Mouse (Mus musculus) midbrain, embryonic 16.5 days (tissue): ENCODE data around the gene Usmg5. TPM values are rescaled to one million over a fixed set of nuclear protein-coding genes. Genes with fewer than 3 reads are reported as not detected.

Experiments used
- ATAC-seq: fragments of 200-750 bp; cut with Nextera tagmentation; 2 replicates; pipeline ENCODE4 v1.8.0; 2017; ENCODE audit warnings: moderate TSS enrichment
- H3K27ac ChIP-seq: fragments of 300-500 bp; sonication (generic); 2 replicates; pipeline ENCODE4 v1.5.1; 2014; ENCODE audit warnings: mild to moderate bottlenecking, low read length, mixed read lengths
- H3K27me3 ChIP-seq: fragments of 300-500 bp; sonication (generic); 2 replicates; pipeline ENCODE4 v1.6.1; 2014; ENCODE audit warnings: low read depth, low read length, mixed read lengths; ENCODE audit not compliant: control insufficient read depth, insufficient read depth
- H3K36me3 ChIP-seq: fragments of 300-500 bp; sonication (generic); 2 replicates; pipeline ENCODE4 v1.6.1; 2014; ENCODE audit warnings: mild to moderate bottlenecking, low read length, moderate library complexity, mixed read lengths; ENCODE audit not compliant: control insufficient read depth, insufficient read depth
- H3K4me1 ChIP-seq: fragments of 300-500 bp; sonication (generic); 2 replicates; pipeline ENCODE4 v1.6.1; 2014; ENCODE audit warnings: mild to moderate bottlenecking, low read length, mixed read lengths; ENCODE audit not compliant: control insufficient read depth, insufficient read depth
- H3K4me2 ChIP-seq: fragments of 300-500 bp; sonication (generic); 2 replicates; pipeline ENCODE4 v1.6.1; 2014; ENCODE audit warnings: mild to moderate bottlenecking, low read length, mixed read lengths
- H3K4me3 ChIP-seq: fragments of 300-500 bp; sonication (generic); 2 replicates; pipeline ENCODE4 v1.5.1; 2014; ENCODE audit warnings: low read depth, mild to moderate bottlenecking, low read length, moderate library complexity, mixed read lengths
- H3K9ac ChIP-seq: fragments of 300-500 bp; sonication (generic); 2 replicates; pipeline ENCODE4 v1.6.1; 2014; ENCODE audit warnings: low read depth, low read length, mixed read lengths
- H3K9me3 ChIP-seq: fragments of 300-500 bp; sonication (generic); replicated peaks from 2 replicates; pipeline ENCODE4 v1.6.1; 2014; ENCODE audit warnings: mild to moderate bottlenecking, low read length, mixed read lengths; ENCODE audit not compliant: control insufficient read depth, poor library complexity, severe bottlenecking
- WGBS: fragments of 180-500 bp; shearing (Covaris S2); extraction: QIAGEN DNeasy Blood & Tissue Kit; methylation state at CpG from one replicate; pipeline ENCODE4 v1.1.7; 2014; 5-methylcytosine and 5-hydroxymethylcytosine counted together
- polyA plus RNA-seq: library from polyadenylated mRNA; unstranded; fragments of >200 nt; fragmentation: Nextera tagmentation; extraction: Ambion mirVana; gene quantifications from 2 replicates; pipeline ENCODE4 v1.2.1, GENCODE M21; 2015

Gene Usmg5
- polyA plus RNA-seq, 1 experiment from 2014 or later, result 1,431 TPM

GRCm38 (mm10) chr19:47049061-47049460 is 41.4 kb downstream of the Usmg5 start:
- WGBS, result 66% methylated on average over 4 of the region's 4 CpGs
- Histone ChIP-seq H3K36me3 (peaks cover 5% of the 10 kb centered on the region), H3K4me1 (peaks cover 12% of the 10 kb centered on the region), H3K4me2 (peak overlapping the region; percentile 87), H3K9ac (no peak overlapping the region), H3K27me3 (no peaks in the 10 kb centered on the region), H3K4me3 (no peak overlapping the region), H3K27ac (no peak overlapping the region), H3K9me3 (no peaks in the 10 kb centered on the region)
- no peak for ATAC-seq

- Histone ChIP-seq H3K4me3 (no peak overlapping the region), H3K27ac (no peak overlapping the region), H3K36me3 (peaks cover 5% of the 10 kb centered on the region), H3K9ac (no peak overlapping the region), H3K27me3 (no peaks in the 10 kb centered on the region), H3K9me3 (no peaks in the 10 kb centered on the region), H3K4me2 (no peak overlapping the region), H3K4me1 (peaks cover 12% of the 10 kb centered on the region)
- WGBS, result 87% methylated on average over 13 of the region's 13 CpGs
- no peak for ATAC-seq
These were observed 43.1 kb downstream of the Usmg5 start for GRCm38 (mm10) chr19:47047236-47047833.

- Histone ChIP-seq H3K4me2 (no peak overlapping the region), H3K9me3 (no peaks in the 10 kb centered on the region), H3K9ac (no peak overlapping the region), H3K4me1 (peaks cover 12% of the 10 kb centered on the region), H3K27me3 (no peaks in the 10 kb centered on the region), H3K36me3 (peaks cover 5% of the 10 kb centered on the region), H3K4me3 (no peak overlapping the region), H3K27ac (no peak overlapping the region)
- 89% methylated on average over 1 of the region's 1 CpGs for WGBS
- ATAC-seq, result no peak
These were observed 44.1 kb downstream of the Usmg5 start for GRCm38 (mm10) chr19:47046343-47046742.

- no peaks in the 10 kb centered on the region for H3K27me3 ChIP-seq
- 94% methylated on average over 3 of the region's 3 CpGs for WGBS
These were observed 46.8 kb downstream of the Usmg5 start for GRCm38 (mm10) chr19:47043608-47044007.

GRCm38 (mm10) chr19:47040720-47041473 is 49.5 kb downstream of the Usmg5 start:
- no peak overlapping the region for H3K9ac ChIP-seq
- H3K4me2 ChIP-seq, result no peak overlapping the region
- 95% methylated on average over 3 of the region's 3 CpGs for WGBS
- no peak overlapping the region for H3K4me3 ChIP-seq
- ATAC-seq, result no peak
- no peaks in the 10 kb centered on the region for H3K4me1 ChIP-seq
- H3K27ac ChIP-seq, result no peak overlapping the region
- no peaks in the 10 kb centered on the region for H3K27me3 ChIP-seq
- peaks cover 16% of the 10 kb centered on the region for H3K36me3 ChIP-seq
- H3K9me3 ChIP-seq, result no peaks in the 10 kb centered on the region

More at GRCm38 (mm10) chr19:47043608-47044007, 46.8 kb downstream of the Usmg5 start:
- no peak overlapping the region for H3K27ac ChIP-seq
- H3K4me2 ChIP-seq, result no peak overlapping the region
- no peaks in the 10 kb centered on the region for H3K9me3 ChIP-seq
- no peaks in the 10 kb centered on the region for H3K4me1 ChIP-seq
- H3K4me3 ChIP-seq, result no peak overlapping the region
- no peak for ATAC-seq
- peaks cover 10% of the 10 kb centered on the region for H3K36me3 ChIP-seq
- H3K9ac ChIP-seq, result no peak overlapping the region

GRCm38 (mm10) chr19:47036596-47036995 is 53.9 kb downstream of the Usmg5 start:
- Histone ChIP-seq H3K4me1 (no peaks in the 10 kb centered on the region), H3K27me3 (no peaks in the 10 kb centered on the region), H3K4me2 (no peak overlapping the region), H3K36me3 (peaks cover 20% of the 10 kb centered on the region), H3K27ac (no peak overlapping the region), H3K9ac (no peak overlapping the region), H3K9me3 (no peaks in the 10 kb centered on the region), H3K4me3 (no peak overlapping the region)
- ATAC-seq, result no peak
- WGBS, result 91% methylated on average over 3 of the region's 3 CpGs

GRCm38 (mm10) chr19:47034916-47035315 is 55.5 kb downstream of the Usmg5 start:
- Histone ChIP-seq H3K36me3 (peaks cover 20% of the 10 kb centered on the region), H3K4me3 (no peak overlapping the region), H3K27ac (no peak overlapping the region), H3K4me2 (no peak overlapping the region), H3K9me3 (no peaks in the 10 kb centered on the region), H3K4me1 (no peaks in the 10 kb centered on the region), H3K9ac (no peak overlapping the region), H3K27me3 (no peaks in the 10 kb centered on the region)
- ATAC-seq, result no peak
- WGBS, result 97% methylated on average over 4 of the region's 4 CpGs

Other genes starting within 250 kb of the Usmg5 start
- gene Ina, start 75.9 kb downstream of the Usmg5 start, polyA plus RNA-seq, result 424 and 528 TPM in 2 replicates
- gene Nt5c2, start 75.5 kb downstream of the Usmg5 start, polyA plus RNA-seq, result 85.7 and 93.4 TPM in 2 replicates
- 33.9 and 35.1 TPM in 2 replicates for gene Pcgf6, start 39.7 kb downstream of the Usmg5 start, polyA plus RNA-seq
- 4.7 and 5.1 TPM in 2 replicates for gene Taf5, start 22.9 kb downstream of the Usmg5 start, polyA plus RNA-seq
- gene Pdcd11, start 121 bp upstream of the Usmg5 start, polyA plus RNA-seq, result 5.4 and 5.6 TPM in 2 replicates
- 0.89 and 1.1 TPM in 2 replicates for gene Calhm2, start 47.6 kb upstream of the Usmg5 start, polyA plus RNA-seq
- gene Calhm1, start 53.6 kb upstream of the Usmg5 start, polyA plus RNA-seq, result not detected in 2 replicates
- gene Calhm3, start 67.1 kb upstream of the Usmg5 start, polyA plus RNA-seq, result not detected in 2 replicates
- gene Neurl1a, start 88.2 kb upstream of the Usmg5 start, polyA plus RNA-seq, result 15.3 and 15.4 TPM in 2 replicates